Mouse (Mus musculus) heart, embryonic 12.5 days (tissue): ENCODE data around the gene Maco1. TPM values are rescaled to one million over a fixed set of nuclear protein-coding genes. Genes with fewer than 3 reads are reported as not detected.
"Not testable (repeated sequence)": the region's sequence is repeated elsewhere in the genome, so short reads cannot be mapped to it uniquely, and the experiment has no call there.

Source experiments
- ATAC-seq: fragments of 200-750 bp; cut with Nextera tagmentation; 2 replicates; pipeline ENCODE4 v1.8.0; 2017; ENCODE audit warnings: moderate TSS enrichment, moderate library complexity; ENCODE audit not compliant: insufficient number of reproducible peaks, low FRiP score
- H3K27ac ChIP-seq: fragments of 300-500 bp; sonication (generic); 2 replicates; pipeline ENCODE4 v1.5.1; 2016; ENCODE audit warnings: mild to moderate bottlenecking, moderate library complexity; ENCODE audit not compliant: poor library complexity, severe bottlenecking
- H3K27me3 ChIP-seq: fragments of 300-500 bp; sonication (generic); replicated peaks from 2 replicates; pipeline ENCODE4 v1.6.1; 2016; ENCODE audit warnings: mild to moderate bottlenecking, moderate library complexity
- H3K36me3 ChIP-seq: fragments of 300-500 bp; sonication (generic); 2 replicates; pipeline ENCODE4 v1.6.1; 2016; ENCODE audit warnings: mild to moderate bottlenecking, moderate library complexity
- H3K4me1 ChIP-seq: fragments of 300-500 bp; sonication (generic); replicated peaks from 2 replicates; pipeline ENCODE4 v1.6.1; 2016; ENCODE audit warnings: mild to moderate bottlenecking
- H3K4me2 ChIP-seq: fragments of 300-500 bp; sonication (generic); 2 replicates; pipeline ENCODE4 v1.6.1; 2016; ENCODE audit warnings: mild to moderate bottlenecking, moderate library complexity
- H3K4me3 ChIP-seq: fragments of 300-500 bp; sonication (generic); 2 replicates; pipeline ENCODE4 v1.5.1; 2016; ENCODE audit warnings: mild to moderate bottlenecking
- H3K9ac ChIP-seq: fragments of 300-500 bp; sonication (generic); 2 replicates; pipeline ENCODE4 v1.6.1; 2016; ENCODE audit warnings: mild to moderate bottlenecking, moderate library complexity
- H3K9me3 ChIP-seq: fragments of 300-500 bp; sonication (generic); replicated peaks from 2 replicates; pipeline ENCODE4 v1.6.1; 2016; ENCODE audit warnings: mild to moderate bottlenecking, moderate library complexity
- WGBS: fragments of 180-500 bp; shearing (Covaris S2); methylation state at CpG from one replicate; pipeline ENCODE4 v1.1.7; 2016; 5-methylcytosine and 5-hydroxymethylcytosine counted together
- polyA plus RNA-seq: library from polyadenylated mRNA; unstranded; fragments of >200 nt; fragmentation: Nextera tagmentation; extraction: Ambion mirVana; gene quantifications from 2 replicates; pipeline ENCODE4 v1.2.1, GENCODE M21; 2016

Gene Maco1
- polyA plus RNA-seq, 1 experiment from 2014 or later: 31.4 TPM

GRCm38 (mm10) chr4:134795819-134796485 lies 57.2 kb downstream of the Maco1 start:
- Histone ChIP-seq H3K4me3 (no peak overlapping the region), H3K4me1 (peaks cover 21% of the 10 kb centered on the region), H3K4me2 (no peak overlapping the region), H3K27ac (no peak overlapping the region), H3K27me3 (0 out of 2 replicates have a peak, but pooled peaks cover 2% of the 10 kb centered on the region), H3K9me3 (no peaks in the 10 kb centered on the region), H3K36me3 (peaks cover 4% of the 10 kb centered on the region; the same call in 1 of the 2 replicates), H3K9ac (no peak overlapping the region)
- ATAC-seq: no peak
- 76% methylated on average over 5 of the region's 5 CpGs for WGBS

GRCm38 (mm10) chr4:134794959-134795358 lies 58.2 kb downstream of the Maco1 start:
- ATAC-seq, H3K4me3 ChIP-seq, H3K27ac ChIP-seq, H3K27me3 ChIP-seq, H3K4me2 ChIP-seq, H3K9me3 ChIP-seq, H3K9ac ChIP-seq, H3K36me3 ChIP-seq: not testable (repeated sequence)
- H3K4me1 ChIP-seq: peaks cover 21% of the 10 kb centered on the region

- no peak overlapping the region for H3K9ac ChIP-seq
Measured at GRCm38 (mm10) chr4:134793213-134793956, 59.8 kb downstream of the Maco1 start.

GRCm38 (mm10) chr4:134791731-134792130 lies 61.4 kb downstream of the Maco1 start:
- Histone ChIP-seq H3K4me3 (no peak overlapping the region), H3K4me1 (peaks cover 11% of the 10 kb centered on the region), H3K27ac (no peak overlapping the region), H3K36me3 (no peaks in the 10 kb centered on the region), H3K4me2 (no peak overlapping the region), H3K9ac (no peak overlapping the region), H3K27me3 (0 out of 2 replicates have a peak, but pooled peaks cover 2% of the 10 kb centered on the region), H3K9me3 (no peaks in the 10 kb centered on the region)
- WGBS: 55% methylated on average over 6 of the region's 6 CpGs
- no peak for ATAC-seq

More at GRCm38 (mm10) chr4:134793213-134793956, 59.8 kb downstream of the Maco1 start:
- Histone ChIP-seq H3K36me3 (no peaks in the 10 kb centered on the region), H3K4me2 (no peak overlapping the region), H3K4me1 (peaks cover 21% of the 10 kb centered on the region), H3K27me3 (0 out of 2 replicates have a peak, but pooled peaks cover 2% of the 10 kb centered on the region), H3K9me3 (no peaks in the 10 kb centered on the region), H3K4me3 (no peak overlapping the region), H3K27ac (no peak overlapping the region)
- no peak for ATAC-seq
- 43% methylated on average over 10 of the region's 10 CpGs for WGBS

GRCm38 (mm10) chr4:134786946-134787345 lies 66.2 kb downstream of the Maco1 start:
- H3K9me3 ChIP-seq: no peaks in the 10 kb centered on the region
- no peak overlapping the region for H3K27ac ChIP-seq
- H3K4me3 ChIP-seq: no peak overlapping the region
- WGBS: 31% methylated on average over 10 of the region's 10 CpGs
- 0 out of 2 replicates have a peak, but pooled peaks cover 5% of the 10 kb centered on the region for H3K4me1 ChIP-seq
- no peak overlapping the region for H3K4me2 ChIP-seq
- H3K36me3 ChIP-seq: no peaks in the 10 kb centered on the region
- no peak for ATAC-seq
- no peak overlapping the region for H3K9ac ChIP-seq
- H3K27me3 ChIP-seq: no peaks in the 10 kb centered on the region

GRCm38 (mm10) chr4:134784701-134785100 lies 68.4 kb downstream of the Maco1 start:
- no peaks in the 10 kb centered on the region for H3K9me3 ChIP-seq
- H3K4me2 ChIP-seq: no peak overlapping the region
- H3K27ac ChIP-seq: no peak overlapping the region
- H3K27me3 ChIP-seq: no peaks in the 10 kb centered on the region
- ATAC-seq: no peak
- H3K4me3 ChIP-seq: no peak overlapping the region
- no peaks in the 10 kb centered on the region for H3K36me3 ChIP-seq
- 53% methylated on average over 5 of the region's 5 CpGs for WGBS
- no peak overlapping the region for H3K9ac ChIP-seq
- H3K4me1 ChIP-seq: 0 out of 2 replicates have a peak, but pooled peaks cover 5% of the 10 kb centered on the region

GRCm38 (mm10) chr4:134779136-134779934 lies 73.8 kb downstream of the Maco1 start:
- no peak overlapping the region for H3K4me3 ChIP-seq
- H3K9ac ChIP-seq: no peak overlapping the region
- WGBS: 49% methylated on average over 14 of the region's 14 CpGs
- no peaks in the 10 kb centered on the region for H3K36me3 ChIP-seq
- H3K9me3 ChIP-seq: no peaks in the 10 kb centered on the region
- H3K4me2 ChIP-seq: no peak overlapping the region
- ATAC-seq: no peak
- peaks cover 17% of the 10 kb centered on the region; the same call in 1 of the 2 replicates for H3K4me1 ChIP-seq
- no peak overlapping the region for H3K27ac ChIP-seq
- H3K27me3 ChIP-seq: no peaks in the 10 kb centered on the region

- peaks cover 26% of the 10 kb centered on the region for H3K4me1 ChIP-seq
- H3K36me3 ChIP-seq: no peaks in the 10 kb centered on the region
- no peak overlapping the region for H3K4me2 ChIP-seq
- H3K9ac ChIP-seq: no peak overlapping the region
- H3K27ac ChIP-seq: no peak overlapping the region
- H3K9me3 ChIP-seq: no peaks in the 10 kb centered on the region
- WGBS: 75% methylated on average over 7 of the region's 7 CpGs
- H3K27me3 ChIP-seq: no peaks in the 10 kb centered on the region
- no peak for ATAC-seq
- H3K4me3 ChIP-seq: no peak overlapping the region
Measured at GRCm38 (mm10) chr4:134776246-134776645, 76.9 kb downstream of the Maco1 start.

GRCm38 (mm10) chr4:134775234-134775944 lies 77.8 kb downstream of the Maco1 start:
- H3K36me3 ChIP-seq: no peaks in the 10 kb centered on the region
- no peaks in the 10 kb centered on the region for H3K27me3 ChIP-seq
- no peak overlapping the region for H3K4me3 ChIP-seq
- H3K27ac ChIP-seq: no peak overlapping the region
- WGBS: 47% methylated on average over 14 of the region's 14 CpGs
- H3K9ac ChIP-seq: no peak overlapping the region
- peaks cover 26% of the 10 kb centered on the region for H3K4me1 ChIP-seq
- ATAC-seq: no peak
- no peak overlapping the region for H3K4me2 ChIP-seq
- no peaks in the 10 kb centered on the region for H3K9me3 ChIP-seq

- no peak overlapping the region for H3K9ac ChIP-seq
- H3K4me2 ChIP-seq: no peak overlapping the region
- no peaks in the 10 kb centered on the region for H3K36me3 ChIP-seq
- H3K9me3 ChIP-seq: no peaks in the 10 kb centered on the region
- ATAC-seq: no peak
- WGBS: 77% methylated on average over 6 of the region's 6 CpGs
- H3K4me1 ChIP-seq: peaks cover 31% of the 10 kb centered on the region
- no peak overlapping the region for H3K27ac ChIP-seq
- H3K4me3 ChIP-seq: no peak overlapping the region
- H3K27me3 ChIP-seq: no peaks in the 10 kb centered on the region
Measured at GRCm38 (mm10) chr4:134774126-134774525, 79.0 kb downstream of the Maco1 start.
